Mouse (Mus musculus) heart, postnatal 36 days (tissue): ENCODE measurements around the gene Cdc37. TPM values are rescaled to one million over a fixed set of nuclear protein-coding genes. Genes with fewer than 3 reads are reported as not detected.

ENCODE experiments used
- DNase-seq, 2 experiments: peaks; one replicate each; pipeline ENCODE4 v3.0.0; 2021 to 2022
- intact Hi-C: fragments of 180-260 bp; cut with DNase I; formaldehyde crosslinking; loops from one replicate; pipeline ENCODE4 v1.15.1; 2025
- total RNA-seq, 2 experiments: library from RNA; stranded (reverse); gene quantifications; 2 replicates each; pipeline ENCODE4 v1.2.3; 2021

Cdc37 gene
- total RNA-seq, 2 experiments from 2014 or later, result 157 to 165 TPM

- intact Hi-C loops, result no loop called here
- no peak for DNase-seq
Observed at GRCm38 (mm10) chr9:21144361-21144760, 5.4 kb downstream of the Cdc37 start.

GRCm38 (mm10) chr9:21141922-21142321, 7.9 kb downstream of the Cdc37 start:
- no peak for DNase-seq
- intact Hi-C loops, result no loop called here

- DNase-seq, result no peak
- intact Hi-C loops, result loop anchor here (10.0 kb wide), 2 partner anchors 134 to 394 kb away; partner anchors contain the start of genes Mrpl4 and Olfm2
Observed at GRCm38 (mm10) chr9:21138386-21138785, 11.4 kb downstream of the Cdc37 start.

- DNase-seq, result peak; percentile 68 to 72
- intact Hi-C loops, result loop anchor here (1.0 to 10.0 kb wide), 5 partner anchors 64 to 392 kb away; partner anchors contain the start of genes Fdx1l, Gm49373, Mrpl4 and Olfm2
Observed at GRCm38 (mm10) chr9:21137229-21137628, 12.6 kb downstream of the Cdc37 start.

- no peak for DNase-seq
- intact Hi-C loops, result loop anchor here (2.0 to 10.0 kb wide), 4 partner anchors 64 to 392 kb away; partner anchors contain the start of genes Fdx1l, Gm49373, Mrpl4 and Olfm2
Observed at GRCm38 (mm10) chr9:21136401-21136800, 13.4 kb downstream of the Cdc37 start.

- intact Hi-C loops, result loop anchor here (2.0 to 10.0 kb wide), 4 partner anchors 63 to 391 kb away; partner anchors contain the start of genes Fdx1l, Gm49373, Mrpl4 and Olfm2
- DNase-seq, result no peak
Observed at GRCm38 (mm10) chr9:21135941-21136381, 13.8 kb downstream of the Cdc37 start.

GRCm38 (mm10) chr9:21135329-21135890, 14.4 kb downstream of the Cdc37 start:
- intact Hi-C loops, result loop anchor here (10.0 kb wide), 2 partner anchors 131 to 391 kb away; partner anchors contain the start of genes Mrpl4 and Olfm2
- DNase-seq, result no peak

- intact Hi-C loops, result loop anchor here (10.0 kb wide), 2 partner anchors 130 to 390 kb away; partner anchors contain the start of genes Mrpl4 and Olfm2
- peak; percentile 55 to 59 for DNase-seq
Observed at GRCm38 (mm10) chr9:21134595-21135328, 15.0 kb downstream of the Cdc37 start.

GRCm38 (mm10) chr9:21133064-21133707, 16.6 kb downstream of the Cdc37 start:
- intact Hi-C loops, result loop anchor here (10.0 kb wide), 2 partner anchors 128 to 388 kb away; partner anchors contain the start of genes Mrpl4 and Olfm2
- DNase-seq, result no peak

GRCm38 (mm10) chr9:21132102-21132775, 17.5 kb downstream of the Cdc37 start:
- DNase-seq, result no peak
- intact Hi-C loops, result loop anchor here (1.0 to 10.0 kb wide), 3 partner anchors 127 to 387 kb away; partner anchors contain the start of genes Mrpl4 and Olfm2

- intact Hi-C loops, result loop anchor here (2.0 to 10.0 kb wide), 3 partner anchors 41 to 387 kb away; partner anchors contain the start of genes Gm38431, Mrpl4 and Olfm2
- DNase-seq, result peak; percentile 85 to 87
Observed at GRCm38 (mm10) chr9:21131059-21131956, 18.5 kb downstream of the Cdc37 start, which contains the start of gene Tyk2. Gene Tyk2, minus strand, starts transcription at chr9:21131243.

- DNase-seq, result no peak
- intact Hi-C loops, result no loop called here
Observed at GRCm38 (mm10) chr9:21126259-21126627, 23.5 kb downstream of the Cdc37 start.

- intact Hi-C loops, result no loop called here
- no peak for DNase-seq
Observed at GRCm38 (mm10) chr9:21125502-21126258, 24.1 kb downstream of the Cdc37 start.

GRCm38 (mm10) chr9:21124837-21125236, 24.9 kb downstream of the Cdc37 start:
- DNase-seq, result no peak
- intact Hi-C loops, result no loop called here

GRCm38 (mm10) chr9:21121483-21121882, 28.3 kb downstream of the Cdc37 start:
- intact Hi-C loops, result no loop called here
- DNase-seq, result no peak

GRCm38 (mm10) chr9:21117073-21117472, 32.7 kb downstream of the Cdc37 start:
- intact Hi-C loops, result no loop called here
- DNase-seq, result no peak

GRCm38 (mm10) chr9:21115105-21115504, 34.7 kb downstream of the Cdc37 start:
- intact Hi-C loops, result no loop called here
- DNase-seq, result no peak

GRCm38 (mm10) chr9:21114190-21114589, 35.6 kb downstream of the Cdc37 start:
- intact Hi-C loops, result no loop called here
- no peak for DNase-seq
